Mouse (Mus musculus): ENCODE measurements around the gene Cacna2d1.

Cacna2d1 gene

GRCm38 (mm10) chr5:16253768-16254167 is 319.3 kb downstream of the Cacna2d1 start:
- in situ Hi-C loops (cut with MboI, MseI) = no loop called here

GRCm38 (mm10) chr5:16265385-16265784 is 330.9 kb downstream of the Cacna2d1 start:
- in situ Hi-C loops (cut with MboI, MseI) = no loop called here

GRCm38 (mm10) chr5:16277058-16277457 is 342.6 kb downstream of the Cacna2d1 start:
- in situ Hi-C loops (cut with MboI, MseI) = loop anchor here in 1 of 2 experiments (25.0 kb wide), 1 partner anchor 440 kb away; no protein-coding TSS in a partner anchor

- in situ Hi-C loops (cut with MboI, MseI) = loop anchor here in 1 of 2 experiments (25.0 kb wide), 1 partner anchor 444 kb away; no protein-coding TSS in a partner anchor
Measured at GRCm38 (mm10) chr5:16281229-16281628, 346.7 kb downstream of the Cacna2d1 start.

GRCm38 (mm10) chr5:16293223-16293622 is 358.7 kb downstream of the Cacna2d1 start:
- in situ Hi-C loops (cut with MboI, MseI) = loop anchor here in 1 of 2 experiments (25.0 kb wide), 1 partner anchor 456 kb away; no protein-coding TSS in a partner anchor

GRCm38 (mm10) chr5:16293825-16294224 is 359.3 kb downstream of the Cacna2d1 start:
- in situ Hi-C loops (cut with MboI, MseI) = loop anchor here in 1 of 2 experiments (25.0 kb wide), 1 partner anchor 457 kb away; no protein-coding TSS in a partner anchor

- in situ Hi-C loops (cut with MboI, MseI) = loop anchor here in 1 of 2 experiments (25.0 kb wide), 1 partner anchor 457 kb away; no protein-coding TSS in a partner anchor
Measured at GRCm38 (mm10) chr5:16294708-16295107, 360.2 kb downstream of the Cacna2d1 start.

GRCm38 (mm10) chr5:16297170-16297771 is 362.8 kb downstream of the Cacna2d1 start:
- in situ Hi-C loops (cut with MboI, MseI) = loop anchor here in 1 of 2 experiments (25.0 kb wide), 1 partner anchor 460 kb away; no protein-coding TSS in a partner anchor

- in situ Hi-C loops (cut with MboI, MseI) = loop anchor here (10.0 to 25.0 kb wide), 3 partner anchors 462 to 585 kb away; no protein-coding TSS in a partner anchor
Measured at GRCm38 (mm10) chr5:16299631-16300030, 365.1 kb downstream of the Cacna2d1 start.

- in situ Hi-C loops (cut with MboI, MseI) = loop anchor here (5.0 to 10.0 kb wide), 4 partner anchors 195 to 578 kb away; no protein-coding TSS in a partner anchor
Measured at GRCm38 (mm10) chr5:16309168-16310006, 374.9 kb downstream of the Cacna2d1 start.

GRCm38 (mm10) chr5:16314242-16314641 is 379.8 kb downstream of the Cacna2d1 start:
- in situ Hi-C loops (cut with MboI, MseI) = loop anchor here in 1 of 2 experiments (10.0 kb wide), 1 partner anchor 191 kb away; no protein-coding TSS in a partner anchor

GRCm38 (mm10) chr5:16315983-16316390 is 381.5 kb downstream of the Cacna2d1 start:
- in situ Hi-C loops (cut with MboI, MseI) = loop anchor here in 1 of 2 experiments (10.0 kb wide), 1 partner anchor 189 kb away; no protein-coding TSS in a partner anchor

GRCm38 (mm10) chr5:16317680-16318242 is 383.3 kb downstream of the Cacna2d1 start:
- in situ Hi-C loops (cut with MboI, MseI) = loop anchor here in 1 of 2 experiments (10.0 kb wide), 1 partner anchor 187 kb away; no protein-coding TSS in a partner anchor

- in situ Hi-C loops (cut with MboI, MseI) = loop anchor here in 1 of 2 experiments (10.0 kb wide), 1 partner anchor 308 kb away; no protein-coding TSS in a partner anchor
Measured at GRCm38 (mm10) chr5:16326610-16327009, 392.1 kb downstream of the Cacna2d1 start.

- in situ Hi-C loops (cut with MboI, MseI) = loop anchor here in 1 of 2 experiments (10.0 kb wide), 1 partner anchor 119 kb away; no protein-coding TSS in a partner anchor
Measured at GRCm38 (mm10) chr5:16345393-16345792, 410.9 kb downstream of the Cacna2d1 start.

- in situ Hi-C loops (cut with MboI, MseI) = no loop called here
Measured at GRCm38 (mm10) chr5:16355816-16356215, 421.3 kb downstream of the Cacna2d1 start.

- in situ Hi-C loops (cut with MboI, MseI) = no loop called here
Measured at GRCm38 (mm10) chr5:16357709-16358108, 423.2 kb downstream of the Cacna2d1 start.

- in situ Hi-C loops (cut with MboI, MseI) = no loop called here
Measured at GRCm38 (mm10) chr5:16362076-16362475, 427.6 kb downstream of the Cacna2d1 start.

- in situ Hi-C loops (cut with MboI, MseI) = no loop called here
Measured at GRCm38 (mm10) chr5:16363171-16363570, 428.7 kb downstream of the Cacna2d1 start.

GRCm38 (mm10) chr5:16370706-16371105 is 436.2 kb downstream of the Cacna2d1 start:
- in situ Hi-C loops (cut with MboI, MseI) = no loop called here

- in situ Hi-C loops (cut with MboI, MseI) = no loop called here
Measured at GRCm38 (mm10) chr5:16373966-16374365, 439.5 kb downstream of the Cacna2d1 start.
